Mouse (Mus musculus) limb, embryonic 12.5 days (tissue): ENCODE measurements around the gene Mbnl1. TPM values are rescaled to one million over a fixed set of nuclear protein-coding genes. Genes with fewer than 3 reads are reported as not detected.
"Not testable (repeated sequence)": the region's sequence is repeated elsewhere in the genome, so short reads cannot be mapped to it uniquely, and the experiment has no call there.

Experiments
- ATAC-seq: fragments of 200-750 bp; cut with Nextera tagmentation; 2 replicates; pipeline ENCODE4 v1.8.0; 2017; ENCODE audit warnings: low read depth, moderate TSS enrichment; ENCODE audit not compliant: insufficient number of reproducible peaks, insufficient read depth, low FRiP score, low TSS enrichment
- H3K27ac ChIP-seq: fragments of 300-500 bp; sonication (generic); 2 replicates; pipeline ENCODE4 v1.5.1; 2016; ENCODE audit warnings: mild to moderate bottlenecking, moderate library complexity
- H3K27me3 ChIP-seq: fragments of 300-500 bp; sonication (generic); 2 replicates; pipeline ENCODE4 v1.6.1; 2016; ENCODE audit warnings: mild to moderate bottlenecking, moderate library complexity
- H3K36me3 ChIP-seq: fragments of 300-500 bp; sonication (generic); 2 replicates; pipeline ENCODE4 v1.6.1; 2016; ENCODE audit warnings: mild to moderate bottlenecking, moderate library complexity
- H3K4me1 ChIP-seq: fragments of 300-500 bp; sonication (generic); replicated peaks from 2 replicates; pipeline ENCODE4 v1.6.1; 2016
- H3K4me2 ChIP-seq: fragments of 300-500 bp; sonication (generic); 2 replicates; pipeline ENCODE4 v1.6.1; 2016; ENCODE audit warnings: mild to moderate bottlenecking, moderate library complexity
- H3K4me3 ChIP-seq: fragments of 300-500 bp; sonication (generic); replicated peaks from 2 replicates; pipeline ENCODE4 v1.5.1; 2016; ENCODE audit warnings: mild to moderate bottlenecking
- H3K9ac ChIP-seq: fragments of 300-500 bp; sonication (generic); replicated peaks from 2 replicates; pipeline ENCODE4 v1.6.1; 2016; ENCODE audit warnings: mild to moderate bottlenecking, moderate library complexity
- H3K9me3 ChIP-seq: fragments of 300-500 bp; sonication (generic); 2 replicates; pipeline ENCODE4 v1.6.1; 2016; ENCODE audit warnings: mild to moderate bottlenecking, moderate library complexity
- WGBS: fragments of 180-500 bp; shearing (Covaris S2); methylation state at CpG from one replicate; pipeline ENCODE4 v1.1.7; 2016; 5-methylcytosine and 5-hydroxymethylcytosine counted together
- polyA plus RNA-seq: library from polyadenylated mRNA; unstranded; fragments of >200 nt; fragmentation: Nextera tagmentation; extraction: Ambion mirVana; gene quantifications from 2 replicates; pipeline ENCODE4 v1.2.1, GENCODE M21; 2016

The Mbnl1 gene
- 61.2 and 63.5 TPM in 2 replicates for polyA plus RNA-seq

DNA sequence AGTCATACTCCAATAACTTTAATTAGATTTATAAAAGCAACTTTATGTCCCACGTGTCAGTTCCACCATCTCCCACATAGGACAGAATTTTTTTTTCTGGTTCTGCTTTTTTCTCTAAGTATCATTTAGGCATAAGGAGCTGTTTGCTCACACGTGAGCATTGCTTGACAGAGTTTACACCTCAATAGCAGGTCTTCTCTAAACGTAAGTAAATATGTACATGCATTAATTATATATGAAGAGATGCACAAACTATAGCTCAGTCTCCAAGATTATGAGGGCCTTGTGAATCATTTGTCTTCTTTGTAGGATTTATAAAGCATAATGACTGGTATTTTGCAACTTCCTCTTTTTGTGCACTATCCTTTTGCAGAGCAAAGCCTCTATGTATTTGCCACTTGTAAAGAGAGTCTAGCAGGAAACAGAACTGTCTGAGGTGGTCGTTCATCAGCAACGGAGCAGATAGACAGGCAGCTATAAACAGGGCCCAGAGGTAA is at the start of gene Mbnl1:
TSS of gene Mbnl1 (plus strand) at position 150 of the 497 bp plus-strand sequence.
- whole genome bisulfite sequencing: 71% methylated on average over 5 of the region's 5 CpGs
- Histone ChIP-seq H3K36me3 (no peaks in the 10 kb centered on the region), H3K9ac (no peak within 1 kb of the TSS), H3K9me3 (no peaks in the 10 kb centered on the region), H3K27me3 (no peaks in the 10 kb centered on the region), H3K4me3 (no peak within 1 kb of the TSS), H3K27ac (no peak within 1 kb of the TSS), H3K4me2 (no peak within 1 kb of the TSS), H3K4me1 (no peaks in the 10 kb centered on the region)
- no peak for ATAC-seq

DNA sequence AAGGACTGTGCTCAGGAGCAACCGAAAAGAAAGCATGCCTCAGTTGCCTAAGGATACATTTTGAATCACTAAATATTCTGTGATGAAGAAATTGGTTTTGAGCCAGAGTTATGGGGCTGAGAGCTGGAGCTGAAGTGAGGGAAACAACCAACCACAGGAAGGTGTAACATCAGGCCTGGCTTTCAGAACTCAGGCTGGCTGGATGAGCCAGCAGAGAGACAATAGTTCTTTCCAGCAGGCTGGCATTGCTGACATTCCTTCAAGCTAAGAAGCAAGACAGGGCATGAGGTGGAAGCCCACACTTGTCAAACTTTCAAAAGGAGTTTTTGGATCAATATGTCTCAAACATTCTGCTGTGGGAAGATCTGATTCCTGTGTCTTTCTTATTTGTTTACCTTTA is 48.5 kb upstream of the Mbnl1 start:
- H3K27me3 ChIP-seq: no peaks in the 10 kb centered on the region
- H3K27ac ChIP-seq: no peak overlapping the region
- no peak overlapping the region for H3K4me2 ChIP-seq
- no peak overlapping the region for H3K4me3 ChIP-seq
- H3K9me3 ChIP-seq: no peaks in the 10 kb centered on the region
- no peak for ATAC-seq
- WGBS: 82% methylated on average over 1 of the region's 1 CpGs
- no peak overlapping the region for H3K9ac ChIP-seq
- H3K4me1 ChIP-seq: no peaks in the 10 kb centered on the region
- no peaks in the 10 kb centered on the region for H3K36me3 ChIP-seq

DNA sequence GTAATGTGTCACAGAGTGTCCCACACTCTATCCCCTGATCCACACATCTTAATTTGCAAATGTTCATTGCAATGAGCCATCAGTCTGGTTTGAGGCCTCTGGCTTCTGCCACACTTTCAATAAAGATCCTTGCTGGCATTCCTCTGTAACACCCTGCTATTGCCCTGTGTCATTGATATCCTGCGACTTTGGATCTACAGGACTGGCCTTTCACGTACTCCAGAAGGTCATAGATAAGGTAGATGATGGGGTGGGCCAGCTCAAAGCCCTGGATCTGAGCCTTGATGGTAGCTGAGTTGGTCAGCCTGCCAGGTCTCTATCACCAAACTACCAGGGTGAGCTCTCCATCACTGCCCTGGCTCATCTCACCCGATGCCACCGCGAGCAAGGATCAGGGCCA is 43.6 kb upstream of the Mbnl1 start:
- H3K4me2 ChIP-seq: no peak overlapping the region
- H3K9me3 ChIP-seq: no peaks in the 10 kb centered on the region
- no peak overlapping the region for H3K9ac ChIP-seq
- no peaks in the 10 kb centered on the region for H3K4me1 ChIP-seq
- H3K27ac ChIP-seq: no peak overlapping the region
- no peak overlapping the region for H3K4me3 ChIP-seq
- H3K27me3 ChIP-seq: no peaks in the 10 kb centered on the region
- ATAC-seq: no peak
- 94% methylated on average over 5 of the region's 5 CpGs for WGBS
- no peaks in the 10 kb centered on the region for H3K36me3 ChIP-seq

DNA sequence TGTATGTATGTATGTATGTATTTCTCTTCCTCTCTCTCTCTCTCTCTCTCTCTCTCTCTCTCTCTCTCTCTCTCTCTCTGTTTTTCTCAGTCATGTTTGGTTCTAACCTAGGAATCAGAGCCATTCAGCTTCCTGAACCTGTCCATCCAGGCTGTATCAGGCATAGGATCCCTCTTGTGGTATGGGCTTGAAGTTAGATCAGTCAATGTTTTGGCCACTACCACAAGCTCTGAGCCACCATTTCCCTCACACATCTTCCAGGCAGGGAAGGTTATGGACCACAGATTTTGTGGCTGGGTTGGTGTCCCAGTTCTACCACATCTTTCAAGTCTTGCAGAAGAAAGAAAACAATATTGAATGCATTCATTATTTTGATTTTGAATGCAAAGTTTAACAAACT is 35.4 kb upstream of the Mbnl1 start:
- Histone ChIP-seq H3K9me3 (no peaks in the 10 kb centered on the region), H3K9ac (no peak overlapping the region), H3K4me1 (no peaks in the 10 kb centered on the region), H3K27me3 (no peaks in the 10 kb centered on the region), H3K4me2 (no peak overlapping the region), H3K4me3 (no peak overlapping the region), H3K36me3 (no peaks in the 10 kb centered on the region), H3K27ac (no peak overlapping the region)
- ATAC-seq: no peak

DNA sequence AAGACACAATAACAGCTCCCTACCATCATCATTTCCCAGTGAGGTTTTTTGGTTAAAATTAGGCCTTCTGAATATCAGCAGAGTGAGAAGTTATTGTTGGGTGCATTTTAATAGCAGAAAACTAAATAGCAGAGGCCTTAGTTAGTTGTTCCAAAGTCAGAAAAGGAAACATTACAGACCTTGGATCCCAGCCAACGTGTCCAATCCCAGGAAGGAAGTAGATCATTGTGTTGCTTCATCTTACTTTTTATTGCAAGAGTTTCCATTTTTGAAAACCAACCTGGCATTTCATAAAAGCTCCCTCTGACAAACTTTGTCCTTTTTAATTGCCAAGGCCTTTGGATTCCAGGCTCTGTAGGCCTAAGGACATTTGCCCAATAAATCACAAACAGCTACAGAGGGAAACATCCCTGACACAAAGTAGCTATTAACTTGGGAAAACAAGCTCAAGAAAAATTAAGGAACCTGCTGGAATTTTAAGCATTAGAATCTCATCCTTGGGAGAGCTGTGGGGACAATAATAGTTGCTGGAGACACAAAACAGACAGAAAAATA is 34.9 kb upstream of the Mbnl1 start:
- no peaks in the 10 kb centered on the region for H3K36me3 ChIP-seq
- H3K27ac ChIP-seq: no peak overlapping the region
- H3K4me1 ChIP-seq: no peaks in the 10 kb centered on the region
- H3K4me3 ChIP-seq: no peak overlapping the region
- no peaks in the 10 kb centered on the region for H3K27me3 ChIP-seq
- no peak overlapping the region for H3K4me2 ChIP-seq
- WGBS: 64% methylated on average over 1 of the region's 1 CpGs
- H3K9me3 ChIP-seq: no peaks in the 10 kb centered on the region
- H3K9ac ChIP-seq: no peak overlapping the region
- ATAC-seq: no peak

DNA sequence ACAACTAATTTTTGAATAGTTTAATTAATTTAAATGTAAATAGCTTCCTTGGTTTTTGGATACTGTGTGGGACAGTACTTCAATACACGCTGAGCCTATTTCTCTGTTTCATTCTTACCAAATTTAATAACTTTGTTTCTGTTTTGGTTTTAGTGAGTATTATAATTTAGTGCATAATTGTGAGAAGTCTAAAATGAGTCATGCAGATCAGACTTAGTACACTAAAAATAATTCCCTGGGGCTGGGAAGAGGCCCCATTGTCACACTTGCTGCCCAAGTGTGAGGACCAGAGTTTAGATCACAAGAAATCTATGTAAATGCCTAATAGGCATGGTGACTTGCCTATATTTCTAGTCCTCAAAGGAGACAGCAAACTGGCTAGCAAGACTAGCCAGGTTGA is 33.9 kb upstream of the Mbnl1 start:
- no peak overlapping the region for H3K9ac ChIP-seq
- no peak overlapping the region for H3K27ac ChIP-seq
- H3K9me3 ChIP-seq: no peaks in the 10 kb centered on the region
- ATAC-seq: no peak
- H3K4me3 ChIP-seq: no peak overlapping the region
- H3K4me1 ChIP-seq: no peaks in the 10 kb centered on the region
- H3K4me2 ChIP-seq: no peak overlapping the region
- WGBS: 78% methylated on average over 1 of the region's 1 CpGs
- H3K27me3 ChIP-seq: no peaks in the 10 kb centered on the region
- H3K36me3 ChIP-seq: no peaks in the 10 kb centered on the region

DNA sequence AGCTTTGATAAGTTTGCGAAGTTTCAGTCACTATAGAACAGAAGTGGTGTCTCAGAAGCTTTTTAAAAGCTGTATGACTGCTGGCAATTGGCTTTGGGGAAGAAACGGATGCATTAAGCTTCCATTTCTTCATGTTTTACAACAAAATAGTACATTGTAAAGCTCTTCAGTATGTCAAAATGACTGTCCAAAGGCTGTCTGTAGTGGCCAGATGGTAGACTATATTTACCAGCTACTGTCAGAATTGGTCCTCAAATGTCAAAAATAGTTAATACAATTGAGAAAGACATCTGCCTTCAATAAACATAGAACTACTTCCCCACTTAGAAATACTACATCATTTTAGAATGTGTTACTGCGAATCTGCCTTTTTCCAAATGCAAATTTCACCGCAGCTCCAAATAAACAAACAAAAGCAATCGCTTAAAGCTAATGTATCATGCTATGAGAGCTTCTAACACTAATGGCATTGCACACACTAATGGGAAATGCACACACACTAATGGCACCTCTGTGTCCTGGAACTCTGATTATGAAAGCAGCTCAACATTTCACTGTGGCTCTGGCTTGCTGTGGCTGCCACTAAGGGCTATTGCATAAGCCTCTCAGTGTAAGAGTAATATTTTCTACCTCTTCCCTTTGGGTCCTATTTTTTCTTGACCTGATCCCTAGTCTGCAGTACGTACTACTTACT is 10.7 kb upstream of the Mbnl1 start:
- Histone ChIP-seq H3K9me3 (no peaks in the 10 kb centered on the region), H3K27ac (no peak overlapping the region), H3K36me3 (no peaks in the 10 kb centered on the region), H3K9ac (no peak overlapping the region), H3K4me3 (no peak overlapping the region), H3K27me3 (no peaks in the 10 kb centered on the region), H3K4me2 (no peak overlapping the region), H3K4me1 (no peaks in the 10 kb centered on the region)
- WGBS: 84% methylated on average over 6 of the region's 6 CpGs
- no peak for ATAC-seq

DNA sequence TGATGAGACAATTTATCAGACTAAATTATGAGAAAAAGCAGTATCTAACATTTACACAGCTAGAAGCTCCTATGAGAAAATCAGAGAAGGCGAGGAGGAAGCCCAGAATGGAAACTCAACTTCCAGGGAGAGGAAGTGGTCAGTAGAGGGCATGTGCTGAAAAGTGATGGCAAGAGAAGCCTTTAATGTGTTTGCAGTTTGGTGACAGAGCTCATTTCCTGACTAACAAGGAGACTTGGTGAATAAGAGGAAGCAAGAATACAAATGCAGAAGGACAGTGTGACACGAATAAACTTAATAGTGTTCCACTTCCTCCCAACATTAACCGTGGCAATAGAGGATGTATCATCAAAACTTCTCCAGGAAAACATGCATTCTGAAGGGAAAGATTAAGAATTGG is 4.0 kb upstream of the Mbnl1 start:
- H3K36me3 ChIP-seq, H3K4me2 ChIP-seq, ATAC-seq, H3K9ac ChIP-seq, H3K4me1 ChIP-seq, H3K27me3 ChIP-seq, H3K9me3 ChIP-seq, H3K27ac ChIP-seq, H3K4me3 ChIP-seq: not testable (repeated sequence)
- 82% methylated on average over 2 of the region's 3 CpGs for WGBS

DNA sequence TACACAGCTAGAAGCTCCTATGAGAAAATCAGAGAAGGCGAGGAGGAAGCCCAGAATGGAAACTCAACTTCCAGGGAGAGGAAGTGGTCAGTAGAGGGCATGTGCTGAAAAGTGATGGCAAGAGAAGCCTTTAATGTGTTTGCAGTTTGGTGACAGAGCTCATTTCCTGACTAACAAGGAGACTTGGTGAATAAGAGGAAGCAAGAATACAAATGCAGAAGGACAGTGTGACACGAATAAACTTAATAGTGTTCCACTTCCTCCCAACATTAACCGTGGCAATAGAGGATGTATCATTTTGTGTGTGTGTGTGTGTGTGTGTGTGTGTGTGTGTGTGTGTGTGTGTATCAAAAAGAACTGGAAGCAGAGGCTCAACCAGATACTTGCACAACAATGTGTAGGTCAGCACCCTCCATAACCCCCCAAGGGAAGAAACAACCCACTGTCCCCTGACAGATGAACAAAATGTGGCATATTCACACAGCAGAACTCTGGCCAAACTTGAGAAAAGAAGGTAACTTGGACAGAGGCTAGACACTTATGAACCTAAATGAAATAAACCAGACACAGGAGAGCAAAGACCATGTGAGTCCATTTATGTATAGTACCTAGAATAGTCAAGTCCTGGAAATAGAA is 3.3 kb upstream of the Mbnl1 start:
- H3K9me3 ChIP-seq, H3K36me3 ChIP-seq, H3K27me3 ChIP-seq, H3K9ac ChIP-seq, H3K4me1 ChIP-seq, H3K4me3 ChIP-seq, H3K4me2 ChIP-seq, ATAC-seq, H3K27ac ChIP-seq: not testable (repeated sequence)
- 85% methylated on average over 2 of the region's 3 CpGs for WGBS

DNA sequence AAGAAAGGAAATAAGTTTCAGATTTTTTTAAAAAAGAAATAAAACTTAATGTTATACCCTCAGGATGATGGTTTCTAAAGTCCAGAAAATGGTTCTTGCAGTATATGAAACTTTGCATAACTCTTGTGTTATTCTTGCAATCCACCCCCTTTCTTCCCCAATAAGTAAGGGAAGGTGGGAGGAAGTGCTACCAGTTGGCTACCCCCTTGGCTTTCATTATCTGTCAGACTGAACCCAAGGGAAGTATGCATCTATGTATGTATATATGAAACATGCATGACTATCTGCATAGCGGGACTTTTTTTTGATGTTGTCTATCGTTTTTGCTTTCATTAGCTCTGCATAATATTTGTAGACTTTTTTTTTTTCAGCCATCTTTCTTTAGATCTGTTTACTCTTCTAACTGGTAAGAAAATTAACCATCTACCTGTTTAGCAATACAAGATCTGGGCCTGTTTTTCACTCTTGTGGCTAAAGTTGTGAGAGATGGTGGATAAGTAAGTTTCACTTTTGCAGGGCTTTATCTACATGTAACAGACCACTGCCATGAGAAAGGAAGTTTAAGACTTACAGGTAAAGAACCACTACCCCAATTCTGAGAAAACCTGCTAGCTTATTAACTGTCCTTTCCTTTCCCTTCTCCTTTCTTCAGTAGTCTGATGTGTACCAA is 484 bp upstream of the Mbnl1 start:
- no peaks in the 10 kb centered on the region for H3K36me3 ChIP-seq
- no peak overlapping the region for H3K27ac ChIP-seq
- H3K9me3 ChIP-seq: no peaks in the 10 kb centered on the region
- H3K4me1 ChIP-seq: no peaks in the 10 kb centered on the region
- 94% methylated on average over 2 of the region's 2 CpGs for WGBS
- H3K27me3 ChIP-seq: no peaks in the 10 kb centered on the region
- H3K9ac ChIP-seq: no peak overlapping the region
- no peak overlapping the region for H3K4me3 ChIP-seq
- no peak overlapping the region for H3K4me2 ChIP-seq
- ATAC-seq: no peak

DNA sequence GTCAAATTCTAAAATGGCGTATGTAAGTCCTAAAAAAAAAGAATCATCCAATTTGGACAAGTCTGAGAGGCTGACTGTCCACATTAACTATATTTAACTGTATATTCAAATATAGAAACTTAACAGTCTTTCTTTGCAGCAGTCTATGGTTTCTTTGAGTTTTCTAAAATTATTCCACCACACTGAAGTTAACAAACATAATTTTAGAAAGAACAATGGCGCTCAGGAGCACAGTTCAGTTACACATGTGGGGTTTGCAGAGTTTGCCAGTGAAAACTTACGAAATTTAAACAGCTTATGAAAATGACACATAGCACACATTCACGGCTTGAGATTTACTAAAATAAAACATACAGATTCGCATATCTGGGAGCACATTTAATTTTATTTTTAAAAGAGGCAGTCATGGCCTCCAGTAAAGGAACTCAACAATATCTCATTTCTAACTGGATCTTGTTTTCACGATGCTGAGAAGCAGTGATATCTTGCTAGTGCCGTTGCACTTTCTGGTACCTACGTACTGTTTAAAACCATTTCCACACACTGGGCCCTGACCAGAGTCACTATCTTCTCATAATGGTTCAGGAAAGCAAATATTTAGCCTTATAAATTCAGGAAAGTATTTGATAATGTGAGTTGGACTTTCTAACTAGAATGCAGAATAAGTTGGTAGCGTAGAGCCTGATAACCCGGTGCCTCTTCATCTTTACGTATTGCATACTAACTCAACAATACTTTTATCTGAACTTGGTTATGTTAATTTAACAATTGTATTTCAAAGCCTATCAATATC is 1.4 kb downstream of the Mbnl1 start:
- Histone ChIP-seq H3K4me1 (no peaks in the 10 kb centered on the region), H3K4me3 (no peak overlapping the region), H3K9me3 (no peaks in the 10 kb centered on the region), H3K27me3 (no peaks in the 10 kb centered on the region), H3K9ac (no peak overlapping the region), H3K36me3 (no peaks in the 10 kb centered on the region), H3K4me2 (no peak overlapping the region), H3K27ac (no peak overlapping the region)
- no peak for ATAC-seq
- 90% methylated on average over 11 of the region's 11 CpGs for WGBS
